Comparison of ENCODE assay signal across 14 mouse cellular contexts in the genomic region with DNA sequence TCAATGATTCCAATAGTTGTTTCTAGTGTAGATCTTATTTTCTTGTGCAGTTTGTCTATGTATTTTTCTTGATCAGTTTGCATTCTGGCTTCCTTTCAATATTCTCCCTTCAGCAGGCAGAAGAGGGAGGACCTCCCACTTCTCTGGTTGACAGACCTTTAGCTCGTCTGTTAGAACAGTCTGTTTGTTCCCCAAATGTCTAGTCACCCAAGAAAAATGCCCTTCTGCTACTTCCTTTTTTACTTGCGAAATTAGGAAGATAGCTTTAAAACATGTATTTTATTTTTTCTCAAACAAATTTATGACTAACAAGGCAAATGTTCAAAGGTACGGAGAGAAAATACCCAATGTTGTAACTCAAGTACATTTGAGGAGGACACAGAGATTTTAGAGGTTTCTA.
DNase-seq lines count a peak whose midpoint lies in the region; ATAC-seq and TF ChIP-seq lines count a peak whose summit lies in the region.
"Had no signal": no experiment of that assay in that cellular context is flagged by ENCODE, and none has a peak within 500 bp of the region (broad histone marks: within the 10 kb centered on the region; RNA-seq: fewer than 3 reads in every experiment).

No protein-coding gene starts in this region.

- no peaks in the 10 kb centered on the region for H3K27me3 ChIP-seq in lung, postnatal 0 days (replicated peaks; ENCODE audit: insufficient read depth, low read length)
- H3K27me3 ChIP-seq in MEL (ENCODE audit: control insufficient read depth in 1 of 2, insufficient read depth in 2 of 2, low read length in 2 of 2) = no peaks in the 10 kb centered on the region
- no peaks in the 10 kb centered on the region for H3K27me3 ChIP-seq in splenic B cell, adult 2 months (ENCODE audit: control insufficient read depth, insufficient read depth, low read length, poor library complexity, severe bottlenecking)
- H3K27me3 ChIP-seq: embryonic facial prominence, embryonic 15.5 days; neural tube, embryonic 15.5 days had no signal

- no peaks in the 10 kb centered on the region for H3K36me3 ChIP-seq in lung, postnatal 0 days (ENCODE audit: insufficient read depth, low read length)
- H3K36me3 ChIP-seq in MEL (ENCODE audit: control insufficient read depth in 1 of 2, insufficient read depth in 2 of 2, low read length in 2 of 2) = peaks cover 0 to 5% of the 10 kb centered on the region in 2 experiments; a peak in 2 of 4 replicates
- no peaks in the 10 kb centered on the region for H3K36me3 ChIP-seq in splenic B cell, adult 2 months (ENCODE audit: control insufficient read depth, insufficient read depth, low read length, poor library complexity, severe bottlenecking)
- H3K36me3 ChIP-seq: embryonic facial prominence, embryonic 15.5 days; neural tube, embryonic 15.5 days had no signal

- H3K9ac ChIP-seq in lung, postnatal 0 days (replicated peaks; ENCODE audit: low read depth) = no peak overlapping the region
- peak overlapping the region; percentile 18; the same call in 1 of the 2 replicates for H3K9ac ChIP-seq in MEL (ENCODE audit: control insufficient read depth, low read depth, low read length, poor library complexity, severe bottlenecking)
- H3K9ac ChIP-seq: embryonic facial prominence, embryonic 15.5 days; hindbrain, embryonic 14.5 days; neural tube, embryonic 15.5 days had no signal

- H3K4me1 ChIP-seq in lung, postnatal 0 days (ENCODE audit: insufficient read depth, low read depth, low read length) = no peaks in the 10 kb centered on the region
- peaks cover 0 to 2% of the 10 kb centered on the region in 2 experiments; a peak in 1 of 4 replicates for H3K4me1 ChIP-seq in MEL (ENCODE audit: control insufficient read depth in 1 of 2, insufficient read depth in 2 of 2, low read length in 2 of 2)
- H3K4me1 ChIP-seq: embryonic facial prominence, embryonic 15.5 days; neural tube, embryonic 15.5 days had no signal

- H3K4me2 ChIP-seq in lung, postnatal 0 days (replicated peaks; ENCODE audit: low read depth, low read length) = no peak overlapping the region
- H3K4me2 ChIP-seq: embryonic facial prominence, embryonic 15.5 days; hindbrain, embryonic 14.5 days; neural tube, embryonic 15.5 days had no signal

- no peak overlapping the region for H3K4me3 ChIP-seq in lung, postnatal 0 days (ENCODE audit: low read depth, low read length)
- peak overlapping the region in 1 of 2 experiments; percentile 43; a peak in 1 of 4 replicates for H3K4me3 ChIP-seq in MEL (ENCODE audit: control insufficient read depth in 1 of 2, insufficient read depth in 1 of 2, low read depth in 2 of 2, low read length in 2 of 2)
- H3K4me3 ChIP-seq: embryonic facial prominence, embryonic 15.5 days; neural tube, embryonic 15.5 days had no signal

- no peak for TF ChIP-seq EP300 in lung, postnatal 0 days (IDR thresholded peaks at IDR 0.05)
- TF ChIP-seq EP300 in MEL (IDR thresholded peaks at IDR 0.05; ENCODE audit: low read depth in 1 of 2, low read length in 2 of 2) = peak; percentile 21 to 54; a peak in 2 of 4 replicates

- 52% methylated on average over 3 of the region's 3 CpGs for WGBS in lung, postnatal 0 days

- no peak for TF ChIP-seq RAD21 in MEL (IDR thresholded peaks at IDR 0.05; ENCODE audit: low read depth, low read length)

- no peak for TF ChIP-seq POLR2A in MEL (IDR thresholded peaks at IDR 0.05; ENCODE audit: control insufficient read depth in 1 of 2, insufficient read depth in 1 of 2, low read depth in 1 of 2, low read length in 2 of 2, poor library complexity in 1 of 2)

- no peak for ATAC-seq in lung, postnatal 0 days
- peak; percentile 95 for ATAC-seq in granulocyte monocyte progenitor cell, adult 5-6 weeks (replicated peaks; ENCODE audit: poor library complexity, severe bottlenecking)
- ATAC-seq: forebrain, embryonic 14.5 days had no signal

- DNase-seq in lung, postnatal 0 days (ENCODE audit: low spot score) = peak; percentile 24
- no peak for DNase-seq in lung, postnatal 10 days
- DNase-seq in MEL (ENCODE audit: low read depth, low spot score) = peak; percentile 83
- DNase-seq in splenic B cell, adult 2 months (ENCODE audit: low read depth, low spot score) = peak; percentile 44
- DNase-seq in urinary bladder, adult 2 months (ENCODE audit: low spot score) = no peak
- no peak for DNase-seq in adrenal gland, postnatal 25 days
- DNase-seq: gastrocnemius, postnatal 14 days; kidney, adult 2 months; thymus, postnatal 36 days had no signal

- no peak overlapping the region for H3K27ac ChIP-seq in lung, postnatal 0 days (ENCODE audit: low read length)
- no peak overlapping the region for H3K27ac ChIP-seq in MEL (ENCODE audit: control insufficient read depth, low read depth, low read length)
- H3K27ac ChIP-seq: embryonic facial prominence, embryonic 15.5 days; hindbrain, embryonic 14.5 days; neural tube, embryonic 15.5 days had no signal

- H3K9me3 ChIP-seq in lung, postnatal 0 days (ENCODE audit: low read length) = no peaks in the 10 kb centered on the region
- H3K9me3 ChIP-seq in MEL (replicated peaks; ENCODE audit: insufficient read depth, low read length) = no peaks in the 10 kb centered on the region
- H3K9me3 ChIP-seq: embryonic facial prominence, embryonic 15.5 days; neural tube, embryonic 15.5 days had no signal

- no peaks in the 10 kb centered on the region for H3K79me2 ChIP-seq in MEL (ENCODE audit: control insufficient read depth, insufficient read depth, low read length, poor library complexity)

- no peak for TF ChIP-seq CTCF in lung, postnatal 0 days (IDR thresholded peaks at IDR 0.05)
- TF ChIP-seq CTCF in MEL (IDR thresholded peaks at IDR 0.05 in 2 of 3, conservative IDR thresholded peaks at IDR 0.05 in 1 of 3; ENCODE audit: control insufficient read depth in 1 of 3, insufficient read depth in 1 of 3, low read depth in 2 of 3, low read length in 3 of 3, poor library complexity in 1 of 3, severe bottlenecking in 1 of 3) = no peak

TF ChIP-seq in MEL, 35 proteins besides CTCF, POLR2A, EP300 and RAD21:
- TF ChIP-seq ELF1 (IDR thresholded peaks at IDR 0.05; ENCODE audit: low read depth, low read length) (0 out of 2 replicates have a peak, but pooled peaks have one; percentile 20), ZC3H11A (IDR thresholded peaks at IDR 0.05; ENCODE audit: low read depth, low read length) (0 out of 2 replicates have a peak, but pooled peaks have one; percentile 4), GABPA (IDR thresholded peaks at IDR 0.05; ENCODE audit: low read depth, low read length) (no peak), GATA1 (IDR thresholded peaks at IDR 0.05; ENCODE audit: low read depth, low read length) (peak; percentile 31; the same call in 1 of the 2 replicates), SMC3 (IDR thresholded peaks at IDR 0.05; ENCODE audit: low read depth, low read length) (0 out of 2 replicates have a peak, but pooled peaks have one; percentile 14), TCF12 (IDR thresholded peaks at IDR 0.05; ENCODE audit: low read depth, low read length) (0 out of 2 replicates have a peak, but pooled peaks have one; percentile 13), NRF1 (IDR thresholded peaks at IDR 0.05; ENCODE audit: insufficient read depth, low read depth, low read length, poor library complexity, severe bottlenecking) (no peak)

Comparison
In these comparisons a context has a peak if more than half of its experiments do, and no peak if none do; other contexts are left out.
1. DNase-seq: peak in lung, postnatal 0 days (single experiment), MEL (single experiment) and splenic B cell, adult 2 months (single experiment); none in lung, postnatal 10 days (single experiment), urinary bladder, adult 2 months (single experiment) and adrenal gland, postnatal 25 days (single experiment).